Mouse (Mus musculus) midbrain, embryonic 13.5 days (tissue): ENCODE measurements around the gene Igfn1. TPM values are rescaled to one million over a fixed set of nuclear protein-coding genes. Genes with fewer than 3 reads are reported as not detected.
A peak's percentile ranks its signal among the peaks of the same experiment; 100 is the strongest.

ENCODE experiments used
- ATAC-seq: fragments of 200-750 bp; cut with Nextera tagmentation; 2 replicates; pipeline ENCODE4 v1.8.0; 2017; ENCODE audit warnings: mild to moderate bottlenecking, moderate TSS enrichment, moderate library complexity
- H3K27ac ChIP-seq: fragments of 300-500 bp; sonication (generic); 2 replicates; pipeline ENCODE4 v1.5.1; 2015; ENCODE audit warnings: inconsistent platforms, mild to moderate bottlenecking, moderate library complexity
- H3K27me3 ChIP-seq: fragments of 300-500 bp; sonication (generic); 2 replicates; pipeline ENCODE4 v1.6.1; 2015; ENCODE audit warnings: mild to moderate bottlenecking, inconsistent platforms
- H3K36me3 ChIP-seq: fragments of 300-500 bp; sonication (generic); 2 replicates; pipeline ENCODE4 v1.6.1; 2015; ENCODE audit warnings: mild to moderate bottlenecking, inconsistent platforms
- H3K4me1 ChIP-seq: fragments of 300-500 bp; sonication (generic); replicated peaks from 2 replicates; pipeline ENCODE4 v1.6.1; 2015; ENCODE audit warnings: inconsistent platforms
- H3K4me2 ChIP-seq: fragments of 300-500 bp; sonication (generic); replicated peaks from 2 replicates; pipeline ENCODE4 v1.6.1; 2015; ENCODE audit warnings: moderate library complexity, mild to moderate bottlenecking, inconsistent platforms
- H3K4me3 ChIP-seq: fragments of 300-500 bp; sonication (generic); replicated peaks from 2 replicates; pipeline ENCODE4 v1.5.1; 2015; ENCODE audit warnings: mild to moderate bottlenecking, inconsistent platforms
- H3K9ac ChIP-seq: fragments of 300-500 bp; sonication (generic); replicated peaks from 2 replicates; pipeline ENCODE4 v1.6.1; 2015; ENCODE audit warnings: mild to moderate bottlenecking, inconsistent platforms
- H3K9me3 ChIP-seq: fragments of 300-500 bp; sonication (generic); 2 replicates; pipeline ENCODE4 v1.6.1; 2016; ENCODE audit warnings: mild to moderate bottlenecking, inconsistent platforms
- WGBS: fragments of 180-500 bp; shearing (Covaris S2); methylation state at CpG from one replicate; pipeline ENCODE4 v1.1.7; 2015; 5-methylcytosine and 5-hydroxymethylcytosine counted together
- polyA plus RNA-seq: library from polyadenylated mRNA; unstranded; fragments of >200 nt; fragmentation: Nextera tagmentation; extraction: Ambion mirVana; gene quantifications from 2 replicates; pipeline ENCODE4 v1.2.1, GENCODE M21; 2015

The Igfn1 gene
- polyA plus RNA-seq, 1 experiment from 2014 or later = not detected

- no peaks in the 10 kb centered on the region for H3K4me1 ChIP-seq
- WGBS = 96% methylated on average over 2 of the region's 2 CpGs
- no peak overlapping the region for H3K27ac ChIP-seq
- H3K9ac ChIP-seq = no peak overlapping the region
- H3K4me3 ChIP-seq = no peak overlapping the region
- H3K9me3 ChIP-seq = no peaks in the 10 kb centered on the region
- no peak overlapping the region for H3K4me2 ChIP-seq
- no peak for ATAC-seq
- H3K36me3 ChIP-seq = no peaks in the 10 kb centered on the region
- peaks cover 2% of the 10 kb centered on the region for H3K27me3 ChIP-seq
These were observed 4.7 kb downstream of the Igfn1 start for GRCm38 (mm10) chr1:136001438-136001837.

- H3K9me3 ChIP-seq = no peaks in the 10 kb centered on the region
- H3K4me1 ChIP-seq = no peaks in the 10 kb centered on the region
- H3K27me3 ChIP-seq = no peaks in the 10 kb centered on the region; the same call in 1 of the 2 replicates
- H3K4me2 ChIP-seq = no peak overlapping the region
- H3K36me3 ChIP-seq = no peaks in the 10 kb centered on the region
- ATAC-seq = no peak
- H3K27ac ChIP-seq = no peak overlapping the region
- H3K9ac ChIP-seq = no peak overlapping the region
- 67% methylated on average over 8 of the region's 8 CpGs for WGBS
- H3K4me3 ChIP-seq = no peak overlapping the region
These were observed 6.3 kb downstream of the Igfn1 start for GRCm38 (mm10) chr1:135999720-136000287.

GRCm38 (mm10) chr1:135997537-135997936 lies 8.6 kb downstream of the Igfn1 start:
- no peaks in the 10 kb centered on the region for H3K4me1 ChIP-seq
- no peaks in the 10 kb centered on the region for H3K27me3 ChIP-seq
- H3K27ac ChIP-seq = no peak overlapping the region
- no peak for ATAC-seq
- H3K4me3 ChIP-seq = no peak overlapping the region
- 74% methylated on average over 7 of the region's 7 CpGs for WGBS
- H3K36me3 ChIP-seq = no peaks in the 10 kb centered on the region
- no peak overlapping the region for H3K9ac ChIP-seq
- H3K9me3 ChIP-seq = no peaks in the 10 kb centered on the region
- no peak overlapping the region for H3K4me2 ChIP-seq

GRCm38 (mm10) chr1:135993470-135993869 lies 12.7 kb downstream of the Igfn1 start:
- H3K4me2 ChIP-seq = no peak overlapping the region
- no peaks in the 10 kb centered on the region for H3K27me3 ChIP-seq
- H3K4me3 ChIP-seq = no peak overlapping the region
- H3K4me1 ChIP-seq = no peaks in the 10 kb centered on the region
- 89% methylated on average over 4 of the region's 4 CpGs for whole genome bisulfite sequencing
- no peak overlapping the region for H3K27ac ChIP-seq
- no peak overlapping the region for H3K9ac ChIP-seq
- H3K36me3 ChIP-seq = no peaks in the 10 kb centered on the region
- no peak for ATAC-seq
- H3K9me3 ChIP-seq = no peaks in the 10 kb centered on the region

GRCm38 (mm10) chr1:135989876-135990275 lies 16.3 kb downstream of the Igfn1 start:
- no peak overlapping the region for H3K27ac ChIP-seq
- H3K4me2 ChIP-seq = no peak overlapping the region
- no peak for ATAC-seq
- H3K27me3 ChIP-seq = no peaks in the 10 kb centered on the region
- no peak overlapping the region for H3K9ac ChIP-seq
- H3K36me3 ChIP-seq = no peaks in the 10 kb centered on the region
- H3K9me3 ChIP-seq = no peaks in the 10 kb centered on the region
- H3K4me3 ChIP-seq = no peak overlapping the region
- H3K4me1 ChIP-seq = no peaks in the 10 kb centered on the region

GRCm38 (mm10) chr1:135984105-135984504 lies 22.0 kb downstream of the Igfn1 start:
- ATAC-seq = no peak

GRCm38 (mm10) chr1:135972576-135972975 lies 33.6 kb downstream of the Igfn1 start:
- H3K9me3 ChIP-seq = no peaks in the 10 kb centered on the region
- ATAC-seq = no peak
- H3K27me3 ChIP-seq = no peaks in the 10 kb centered on the region
- H3K4me1 ChIP-seq = no peaks in the 10 kb centered on the region
- H3K4me3 ChIP-seq = no peak overlapping the region
- 90% methylated on average over 3 of the region's 3 CpGs for WGBS
- H3K36me3 ChIP-seq = no peaks in the 10 kb centered on the region
- H3K27ac ChIP-seq = no peak overlapping the region
- no peak overlapping the region for H3K4me2 ChIP-seq
- H3K9ac ChIP-seq = no peak overlapping the region

More at GRCm38 (mm10) chr1:135984105-135984504, 22.0 kb downstream of the Igfn1 start:
- 65% methylated on average over 5 of the region's 5 CpGs for WGBS
- H3K4me1 ChIP-seq = no peaks in the 10 kb centered on the region
- H3K4me3 ChIP-seq = no peak overlapping the region
- H3K36me3 ChIP-seq = no peaks in the 10 kb centered on the region
- no peak overlapping the region for H3K9ac ChIP-seq
- H3K27me3 ChIP-seq = 0 out of 2 replicates have a peak, but pooled peaks cover 7% of the 10 kb centered on the region
- H3K4me2 ChIP-seq = no peak overlapping the region
- H3K9me3 ChIP-seq = no peaks in the 10 kb centered on the region
- H3K27ac ChIP-seq = no peak overlapping the region

GRCm38 (mm10) chr1:135970486-135970885 lies 35.7 kb downstream of the Igfn1 start:
- ATAC-seq = no peak
- Histone ChIP-seq H3K4me1 (no peaks in the 10 kb centered on the region), H3K27ac (no peak overlapping the region), H3K36me3 (no peaks in the 10 kb centered on the region), H3K9me3 (no peaks in the 10 kb centered on the region), H3K9ac (no peak overlapping the region), H3K27me3 (no peaks in the 10 kb centered on the region), H3K4me2 (no peak overlapping the region), H3K4me3 (no peak overlapping the region)
- WGBS = 68% methylated on average over 2 of the region's 2 CpGs

- ATAC-seq = no peak
- 86% methylated on average over 4 of the region's 4 CpGs for WGBS
- no peaks in the 10 kb centered on the region for H3K9me3 ChIP-seq
- H3K27ac ChIP-seq = no peak overlapping the region
- H3K4me1 ChIP-seq = 0 out of 2 replicates have a peak, but pooled peaks cover 2% of the 10 kb centered on the region
- no peak overlapping the region for H3K4me3 ChIP-seq
- H3K9ac ChIP-seq = no peak overlapping the region
- H3K4me2 ChIP-seq = no peak overlapping the region
- no peaks in the 10 kb centered on the region for H3K36me3 ChIP-seq
- no peaks in the 10 kb centered on the region for H3K27me3 ChIP-seq
These were observed 38.4 kb downstream of the Igfn1 start for GRCm38 (mm10) chr1:135967739-135968138.

- no peak overlapping the region for H3K4me2 ChIP-seq
- no peaks in the 10 kb centered on the region for H3K9me3 ChIP-seq
- ATAC-seq = no peak
- H3K9ac ChIP-seq = no peak overlapping the region
- no peaks in the 10 kb centered on the region for H3K36me3 ChIP-seq
- H3K4me1 ChIP-seq = 0 out of 2 replicates have a peak, but pooled peaks cover 2% of the 10 kb centered on the region
- H3K4me3 ChIP-seq = no peak overlapping the region
- 57% methylated on average over 11 of the region's 11 CpGs for WGBS
- H3K27me3 ChIP-seq = no peaks in the 10 kb centered on the region
- H3K27ac ChIP-seq = no peak overlapping the region
These were observed 41.6 kb downstream of the Igfn1 start for GRCm38 (mm10) chr1:135964561-135964960.

- H3K27me3 ChIP-seq = no peaks in the 10 kb centered on the region
- H3K4me3 ChIP-seq = no peak overlapping the region
- H3K4me2 ChIP-seq = no peak overlapping the region
- ATAC-seq = no peak
- no peak overlapping the region for H3K27ac ChIP-seq
- no peak overlapping the region for H3K9ac ChIP-seq
- H3K9me3 ChIP-seq = no peaks in the 10 kb centered on the region
- 0 out of 2 replicates have a peak, but pooled peaks cover 2% of the 10 kb centered on the region for H3K4me1 ChIP-seq
- H3K36me3 ChIP-seq = no peaks in the 10 kb centered on the region
- 70% methylated on average over 5 of the region's 5 CpGs for WGBS
These were observed 43.0 kb downstream of the Igfn1 start for GRCm38 (mm10) chr1:135963177-135963576.

- no peak overlapping the region for H3K9ac ChIP-seq
- ATAC-seq = peak; percentile 48
- H3K9me3 ChIP-seq = no peaks in the 10 kb centered on the region
- no peaks in the 10 kb centered on the region for H3K36me3 ChIP-seq
- no peak overlapping the region for H3K4me3 ChIP-seq
- H3K27me3 ChIP-seq = no peaks in the 10 kb centered on the region
- WGBS = 54% methylated on average over 4 of the region's 4 CpGs
- no peak overlapping the region for H3K4me2 ChIP-seq
- no peaks in the 10 kb centered on the region for H3K4me1 ChIP-seq
- no peak overlapping the region for H3K27ac ChIP-seq
These were observed 47.7 kb downstream of the Igfn1 start for GRCm38 (mm10) chr1:135958483-135958882.

GRCm38 (mm10) chr1:135948871-135949270 lies 57.3 kb downstream of the Igfn1 start:
- H3K4me3 ChIP-seq = no peak overlapping the region
- WGBS = 67% methylated on average over 2 of the region's 2 CpGs
- no peak overlapping the region for H3K27ac ChIP-seq
- H3K4me1 ChIP-seq = 0 out of 2 replicates have a peak, but pooled peaks cover 6% of the 10 kb centered on the region
- ATAC-seq = no peak
- no peaks in the 10 kb centered on the region for H3K9me3 ChIP-seq
- no peak overlapping the region for H3K4me2 ChIP-seq
- no peaks in the 10 kb centered on the region for H3K36me3 ChIP-seq
- 0 out of 2 replicates have a peak, but pooled peaks cover under 1% of the 10 kb centered on the region for H3K27me3 ChIP-seq
- H3K9ac ChIP-seq = no peak overlapping the region
